Mouse (Mus musculus) kidney, adult 2 months (tissue): ENCODE measurements around the gene Sgpp1.

ENCODE experiments used
- CTCF ChIP-seq: fragments of 200-500 bp; conservative IDR thresholded peaks from 2 replicates; pipeline ENCODE4 v1.5.1; 2011; ENCODE audit warnings: low read depth, mild to moderate bottlenecking, control low read depth, low read length, moderate library complexity, mixed read lengths; ENCODE audit not compliant: insufficient read depth, insufficient read length
- POLR2A ChIP-seq: fragments of 200-500 bp; IDR thresholded peaks from one replicate; pipeline ENCODE4 v1.6.1; 2011; ENCODE audit warnings: low read depth, low read length, control low read depth

- TF ChIP-seq POLR2A (no peak), CTCF (no peak)
Observed at GRCm38 (mm10) chr12:75682842-75683241, 52.7 kb downstream of the Sgpp1 start.
